Mouse (Mus musculus) mesoderm, embryonic 11.5 days (tissue): ENCODE measurements around the gene Chn1.
A peak's percentile ranks its signal among the peaks of the same experiment; 100 is the strongest.

Experiments used
- DNase-seq: peaks from one replicate; pipeline ENCODE4 v3.0.0-alpha.2; 2012; ENCODE audit warnings: low read depth, low spot score

Chn1 gene

GRCm38 (mm10) chr2:73592231-73593100 is 182.7 kb downstream of the Chn1 start:
- no peak for DNase-seq

GRCm38 (mm10) chr2:73591246-73591645 is 183.9 kb downstream of the Chn1 start:
- DNase-seq = no peak

GRCm38 (mm10) chr2:73590106-73590505 is 185.0 kb downstream of the Chn1 start:
- DNase-seq = peak; percentile 63

- DNase-seq = no peak
These were observed 186.2 kb downstream of the Chn1 start for GRCm38 (mm10) chr2:73588951-73589350.

GRCm38 (mm10) chr2:73587109-73587506 is 188.0 kb downstream of the Chn1 start:
- DNase-seq = no peak

- DNase-seq = no peak
These were observed 188.6 kb downstream of the Chn1 start for GRCm38 (mm10) chr2:73586392-73587108.

GRCm38 (mm10) chr2:73585347-73585831 is 189.8 kb downstream of the Chn1 start:
- no peak for DNase-seq

- DNase-seq = peak; percentile 84
These were observed 190.3 kb downstream of the Chn1 start for GRCm38 (mm10) chr2:73584645-73585346.

GRCm38 (mm10) chr2:73580720-73581119 is 194.4 kb downstream of the Chn1 start:
- no peak for DNase-seq

GRCm38 (mm10) chr2:73580166-73580565 is 195.0 kb downstream of the Chn1 start, which contains the start of gene Chrna1:
Gene Chrna1, minus strand, starts transcription at chr2:73580338.
- no peak for DNase-seq

GRCm38 (mm10) chr2:73579168-73579567 is 196.0 kb downstream of the Chn1 start:
- no peak for DNase-seq

GRCm38 (mm10) chr2:73574418-73574817 is 200.7 kb downstream of the Chn1 start:
- DNase-seq = no peak

GRCm38 (mm10) chr2:73573556-73573955 is 201.6 kb downstream of the Chn1 start:
- DNase-seq = no peak

- DNase-seq = peak; percentile 92
These were observed 202.4 kb downstream of the Chn1 start for GRCm38 (mm10) chr2:73572539-73573372.

GRCm38 (mm10) chr2:73571901-73572300 is 203.2 kb downstream of the Chn1 start:
- no peak for DNase-seq

- no peak for DNase-seq
These were observed 203.8 kb downstream of the Chn1 start for GRCm38 (mm10) chr2:73571304-73571703.

GRCm38 (mm10) chr2:73566989-73567605 is 208.0 kb downstream of the Chn1 start:
- DNase-seq = peak; percentile 76

GRCm38 (mm10) chr2:73566162-73566561 is 209.0 kb downstream of the Chn1 start:
- peak; percentile 47 for DNase-seq

GRCm38 (mm10) chr2:73563690-73564089 is 211.5 kb downstream of the Chn1 start:
- no peak for DNase-seq

GRCm38 (mm10) chr2:73562656-73563055 is 212.5 kb downstream of the Chn1 start:
- no peak for DNase-seq

- DNase-seq = peak; percentile 84
These were observed 213.5 kb downstream of the Chn1 start for GRCm38 (mm10) chr2:73561665-73562063.
